Mouse (Mus musculus): ENCODE data around the gene Farp1. TPM values are rescaled to one million over a fixed set of nuclear protein-coding genes. Genes with fewer than 3 reads are reported as not detected.

Farp1 gene
- polyA plus RNA-seq, 1 experiment from 2014 or later = 19.1 TPM

DNA sequence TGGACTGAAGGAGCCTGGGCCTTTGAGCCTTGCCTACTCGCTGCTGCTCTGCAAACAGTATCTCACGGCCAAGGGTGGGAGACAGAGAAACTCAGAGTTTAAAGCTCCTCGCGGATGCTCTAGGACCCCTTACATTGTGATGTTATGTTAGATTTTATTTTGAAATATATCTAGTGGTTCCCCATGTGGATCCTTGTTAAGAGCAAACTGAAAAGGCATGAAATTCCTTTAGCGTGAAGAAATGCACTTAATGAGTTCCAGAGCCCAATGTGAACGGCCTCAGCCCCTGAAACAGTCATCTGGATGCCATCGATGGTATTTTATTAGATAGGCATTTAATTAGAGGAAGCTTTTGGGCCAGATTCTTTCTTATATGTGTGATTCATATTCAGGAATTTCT is 212.3 kb downstream of the Farp1 start:
- Histone ChIP-seq H3K4me3 (ENCODE audit: control insufficient read depth in 1 of 2, insufficient read depth in 1 of 2, low read depth in 1 of 2, low read length in 2 of 2) (no peak overlapping the region), H3K27me3 (ENCODE audit: control insufficient read depth, insufficient read depth, low read length) (no peaks in the 10 kb centered on the region), H3K9me3 (ENCODE audit: control insufficient read depth, low read length) (no peaks in the 10 kb centered on the region), H3K27ac (replicated peaks in 1 of 2; ENCODE audit: control insufficient read depth in 1 of 2, insufficient read depth in 1 of 2, low read depth in 2 of 2, low read length in 2 of 2) (peak overlapping the region; percentile 29 to 56; a peak in 3 of 4 replicates), H3K4me1 (ENCODE audit: control insufficient read depth in 2 of 2, insufficient read depth in 2 of 2, low read length in 2 of 2) (peaks cover 17 to 31% of the 10 kb centered on the region in 2 experiments), H3K4me2 (ENCODE audit: low read length) (no peak overlapping the region), H3K36me3 (ENCODE audit: control insufficient read depth, insufficient read depth, low read length) (peaks cover 44% of the 10 kb centered on the region), H3K9ac (ENCODE audit: low read length) (0 out of 2 replicates have a peak overlapping the region, but pooled peaks have one; percentile 3)
- 57% methylated on average over 7 of the region's 7 CpGs for WGBS
- no peak for ATAC-seq (ENCODE audit: insufficient number of reproducible peaks, insufficient read depth, low FRiP score, low read depth)

DNA sequence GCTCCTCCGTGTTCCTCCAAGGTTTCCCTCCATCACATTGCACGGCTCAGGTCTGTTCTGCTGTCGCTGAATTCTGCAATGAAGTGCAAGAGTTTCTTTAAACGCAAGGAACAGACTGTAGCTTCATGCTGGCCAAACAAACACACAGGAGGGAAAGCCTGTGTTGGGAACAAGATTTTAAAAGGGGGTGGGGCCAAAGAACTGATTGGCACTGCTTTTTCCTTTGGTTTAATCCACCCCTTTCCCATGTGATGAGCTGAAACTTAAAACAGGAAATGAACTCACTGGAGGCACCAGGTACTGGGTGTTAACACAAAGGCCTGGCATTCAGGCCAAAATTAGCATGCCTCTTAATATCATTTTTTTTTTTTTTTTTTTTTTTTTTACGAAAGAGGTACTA is 213.3 kb downstream of the Farp1 start:
- Histone ChIP-seq H3K36me3 (ENCODE audit: control insufficient read depth, insufficient read depth, low read length) (peaks cover 37% of the 10 kb centered on the region), H3K4me1 (ENCODE audit: control insufficient read depth in 2 of 2, insufficient read depth in 2 of 2, low read length in 2 of 2) (peaks cover 18 to 33% of the 10 kb centered on the region in 2 experiments), H3K4me2 (ENCODE audit: low read length) (no peak overlapping the region), H3K9me3 (ENCODE audit: control insufficient read depth, low read length) (no peaks in the 10 kb centered on the region), H3K27me3 (ENCODE audit: control insufficient read depth, insufficient read depth, low read length) (no peaks in the 10 kb centered on the region), H3K9ac (ENCODE audit: low read length) (no peak overlapping the region), H3K27ac (replicated peaks in 1 of 2; ENCODE audit: control insufficient read depth in 1 of 2, insufficient read depth in 1 of 2, low read depth in 2 of 2, low read length in 2 of 2) (0 out of 4 replicates have a peak overlapping the region, but pooled peaks of 1 of the 2 experiments have one; percentile 10), H3K4me3 (ENCODE audit: control insufficient read depth in 1 of 2, insufficient read depth in 1 of 2, low read depth in 1 of 2, low read length in 2 of 2) (no peak overlapping the region)
- ATAC-seq (ENCODE audit: insufficient number of reproducible peaks, insufficient read depth, low FRiP score, low read depth) = no peak
- 80% methylated on average over 5 of the region's 5 CpGs for WGBS

DNA sequence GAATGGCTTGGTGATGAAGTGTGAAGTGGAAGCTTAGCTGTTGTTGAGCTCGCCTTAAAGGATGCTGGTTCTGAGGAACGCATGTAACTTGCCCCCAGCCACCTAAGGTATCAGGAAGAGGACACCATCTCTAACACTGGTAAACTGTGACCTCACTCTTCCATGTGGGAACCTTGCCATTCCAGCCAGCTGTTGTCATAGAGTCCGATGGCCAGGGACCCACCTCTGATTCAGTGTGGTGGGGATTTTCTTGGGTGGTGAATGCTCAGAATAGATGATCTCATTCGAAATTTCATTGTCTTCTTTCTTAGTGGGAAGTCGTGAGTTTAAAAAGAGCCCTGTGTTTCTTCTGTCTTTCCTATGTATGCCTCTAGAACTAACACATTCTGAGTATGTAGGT is 216.1 kb downstream of the Farp1 start:
- no peak for ATAC-seq (ENCODE audit: insufficient number of reproducible peaks, insufficient read depth, low FRiP score, low read depth)
- Histone ChIP-seq H3K4me3 (ENCODE audit: control insufficient read depth in 1 of 2, insufficient read depth in 1 of 2, low read depth in 1 of 2, low read length in 2 of 2) (no peak overlapping the region), H3K36me3 (ENCODE audit: control insufficient read depth, insufficient read depth, low read length) (peaks cover 30% of the 10 kb centered on the region; the same call in 1 of the 2 replicates), H3K4me2 (ENCODE audit: low read length) (no peak overlapping the region), H3K9ac (ENCODE audit: low read length) (no peak overlapping the region), H3K27me3 (ENCODE audit: control insufficient read depth, insufficient read depth, low read length) (no peaks in the 10 kb centered on the region), H3K9me3 (ENCODE audit: control insufficient read depth, low read length) (no peaks in the 10 kb centered on the region), H3K4me1 (ENCODE audit: control insufficient read depth in 2 of 2, insufficient read depth in 2 of 2, low read length in 2 of 2) (peaks cover 15 to 31% of the 10 kb centered on the region in 2 experiments), H3K27ac (replicated peaks in 1 of 2; ENCODE audit: control insufficient read depth in 1 of 2, insufficient read depth in 1 of 2, low read depth in 2 of 2, low read length in 2 of 2) (no peak overlapping the region)
- 60% methylated on average over 5 of the region's 5 CpGs for WGBS

DNA sequence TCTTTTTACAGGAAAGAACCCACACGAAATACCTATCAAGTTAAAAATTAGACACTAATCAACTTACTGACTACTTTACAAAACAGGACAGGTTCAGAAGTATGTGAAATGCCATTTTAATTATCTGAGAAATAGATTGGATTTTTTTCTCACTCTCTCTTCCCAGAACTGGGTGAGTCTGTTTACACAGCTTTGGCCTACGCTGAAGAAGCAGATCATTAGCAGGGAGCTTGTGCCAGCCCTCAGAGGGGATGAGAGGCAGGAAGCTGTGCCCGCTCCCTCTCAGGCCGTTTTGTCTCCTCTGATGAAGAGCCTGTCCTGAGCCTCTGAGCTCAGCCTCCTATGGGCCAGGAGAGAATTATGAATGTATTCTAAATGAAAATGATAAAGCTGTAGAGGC is 216.7 kb downstream of the Farp1 start:
- WGBS = 75% methylated on average over 4 of the region's 4 CpGs
- ATAC-seq (ENCODE audit: insufficient number of reproducible peaks, insufficient read depth, low FRiP score, low read depth) = no peak
- H3K9me3 ChIP-seq (ENCODE audit: control insufficient read depth, low read length) = no peaks in the 10 kb centered on the region
- H3K27ac ChIP-seq (replicated peaks in 1 of 2; ENCODE audit: control insufficient read depth in 1 of 2, insufficient read depth in 1 of 2, low read depth in 2 of 2, low read length in 2 of 2) = no peak overlapping the region
- peaks cover 11 to 27% of the 10 kb centered on the region in 2 experiments for H3K4me1 ChIP-seq (ENCODE audit: control insufficient read depth in 2 of 2, insufficient read depth in 2 of 2, low read length in 2 of 2)
- H3K9ac ChIP-seq (ENCODE audit: low read length) = no peak overlapping the region
- H3K4me3 ChIP-seq (ENCODE audit: control insufficient read depth in 1 of 2, insufficient read depth in 1 of 2, low read depth in 1 of 2, low read length in 2 of 2) = no peak overlapping the region
- H3K27me3 ChIP-seq (ENCODE audit: control insufficient read depth, insufficient read depth, low read length) = no peaks in the 10 kb centered on the region
- H3K4me2 ChIP-seq (ENCODE audit: low read length) = no peak overlapping the region
- H3K36me3 ChIP-seq (ENCODE audit: control insufficient read depth, insufficient read depth, low read length) = peaks cover 34% of the 10 kb centered on the region

DNA sequence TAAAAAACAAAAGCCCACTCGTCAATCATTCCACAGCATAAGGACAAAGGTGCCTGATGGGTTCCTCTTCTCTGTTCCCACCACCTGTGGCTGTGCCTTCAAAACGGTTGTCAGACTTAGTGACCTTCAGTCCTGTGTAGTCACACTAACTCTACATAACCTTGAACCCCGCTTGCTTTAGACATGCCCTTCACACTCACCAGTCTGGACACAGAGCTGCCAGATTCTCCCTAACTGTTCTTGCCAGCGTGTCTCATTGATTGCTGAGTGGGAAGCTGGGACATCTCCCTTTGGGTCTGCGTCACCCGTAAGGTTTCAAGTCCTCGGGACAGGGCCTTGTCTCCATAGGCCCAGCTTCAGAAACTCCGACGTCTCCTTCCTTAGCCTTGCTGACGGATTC is 217.5 kb downstream of the Farp1 start:
- Histone ChIP-seq H3K36me3 (ENCODE audit: control insufficient read depth, insufficient read depth, low read length) (peaks cover 42% of the 10 kb centered on the region), H3K9me3 (ENCODE audit: control insufficient read depth, low read length) (no peaks in the 10 kb centered on the region), H3K27ac (replicated peaks in 1 of 2; ENCODE audit: control insufficient read depth in 1 of 2, insufficient read depth in 1 of 2, low read depth in 2 of 2, low read length in 2 of 2) (no peak overlapping the region), H3K4me3 (ENCODE audit: control insufficient read depth in 1 of 2, insufficient read depth in 1 of 2, low read depth in 1 of 2, low read length in 2 of 2) (no peak overlapping the region), H3K4me2 (ENCODE audit: low read length) (no peak overlapping the region), H3K27me3 (ENCODE audit: control insufficient read depth, insufficient read depth, low read length) (no peaks in the 10 kb centered on the region), H3K9ac (ENCODE audit: low read length) (no peak overlapping the region), H3K4me1 (ENCODE audit: control insufficient read depth in 2 of 2, insufficient read depth in 2 of 2, low read length in 2 of 2) (peaks cover 6 to 19% of the 10 kb centered on the region in 2 experiments)
- ATAC-seq (ENCODE audit: insufficient number of reproducible peaks, insufficient read depth, low FRiP score, low read depth) = no peak
- 83% methylated on average over 10 of the region's 10 CpGs for WGBS

DNA sequence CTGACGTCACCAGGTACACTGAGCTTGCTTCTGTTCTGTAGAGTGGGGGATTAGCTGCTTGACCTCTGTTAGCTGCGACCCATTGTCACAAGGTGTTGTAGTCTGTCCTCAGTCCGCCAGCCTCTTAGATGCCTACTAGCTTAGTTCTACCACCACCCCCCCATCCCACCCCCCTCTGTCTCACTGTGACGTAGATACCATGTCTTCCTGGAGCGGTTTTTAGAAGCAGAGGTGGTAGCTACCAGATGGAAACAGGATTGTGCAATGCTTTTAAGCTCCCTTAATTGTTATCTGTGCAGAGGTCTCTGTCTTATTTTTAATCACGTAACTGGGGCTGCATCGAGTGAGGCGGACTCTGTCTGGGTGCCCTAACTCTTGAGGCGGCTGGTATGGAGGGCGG is 219.9 kb downstream of the Farp1 start:
- no peak for ATAC-seq (ENCODE audit: insufficient number of reproducible peaks, insufficient read depth, low FRiP score, low read depth)
- Histone ChIP-seq H3K27me3 (ENCODE audit: control insufficient read depth, insufficient read depth, low read length) (no peaks in the 10 kb centered on the region), H3K27ac (replicated peaks in 1 of 2; ENCODE audit: control insufficient read depth in 1 of 2, insufficient read depth in 1 of 2, low read depth in 2 of 2, low read length in 2 of 2) (no peak overlapping the region), H3K4me2 (ENCODE audit: low read length) (no peak overlapping the region), H3K36me3 (ENCODE audit: control insufficient read depth, insufficient read depth, low read length) (peaks cover 59% of the 10 kb centered on the region), H3K4me1 (ENCODE audit: control insufficient read depth in 2 of 2, insufficient read depth in 2 of 2, low read length in 2 of 2) (peaks cover 2 to 11% of the 10 kb centered on the region in 2 experiments; a peak in 3 of 4 replicates), H3K9ac (ENCODE audit: low read length) (no peak overlapping the region), H3K9me3 (ENCODE audit: control insufficient read depth, low read length) (no peaks in the 10 kb centered on the region), H3K4me3 (ENCODE audit: control insufficient read depth in 1 of 2, insufficient read depth in 1 of 2, low read depth in 1 of 2, low read length in 2 of 2) (no peak overlapping the region)
- WGBS = 74% methylated on average over 10 of the region's 10 CpGs

DNA sequence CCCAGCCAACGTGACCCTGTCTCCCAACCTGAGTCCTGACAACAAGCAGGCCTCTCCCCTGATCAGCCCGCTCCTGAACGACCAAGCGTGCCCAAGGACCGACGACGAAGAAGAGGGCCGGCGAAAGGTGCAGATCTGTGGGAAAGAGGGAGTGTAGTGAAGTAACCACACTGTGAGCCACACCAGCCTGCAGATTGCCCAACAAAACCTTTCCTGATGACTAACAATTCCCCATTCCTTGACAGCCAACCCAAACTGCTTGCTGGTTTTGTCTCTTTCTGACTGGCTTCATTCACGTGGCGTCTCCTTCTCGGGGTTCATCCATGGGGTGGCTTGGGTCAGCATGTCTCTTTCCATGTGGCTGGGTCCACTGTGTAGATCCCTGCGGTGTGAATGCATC is 220.5 kb downstream of the Farp1 start:
- no peak for ATAC-seq (ENCODE audit: insufficient number of reproducible peaks, insufficient read depth, low FRiP score, low read depth)
- H3K27ac ChIP-seq (replicated peaks in 1 of 2; ENCODE audit: control insufficient read depth in 1 of 2, insufficient read depth in 1 of 2, low read depth in 2 of 2, low read length in 2 of 2) = no peak overlapping the region
- H3K4me2 ChIP-seq (ENCODE audit: low read length) = no peak overlapping the region
- H3K36me3 ChIP-seq (ENCODE audit: control insufficient read depth, insufficient read depth, low read length) = peaks cover 54% of the 10 kb centered on the region
- no peak overlapping the region for H3K9ac ChIP-seq (ENCODE audit: low read length)
- H3K9me3 ChIP-seq (ENCODE audit: control insufficient read depth, low read length) = no peaks in the 10 kb centered on the region
- no peak overlapping the region for H3K4me3 ChIP-seq (ENCODE audit: control insufficient read depth in 1 of 2, insufficient read depth in 1 of 2, low read depth in 1 of 2, low read length in 2 of 2)
- peaks cover 2 to 11% of the 10 kb centered on the region in 2 experiments; a peak in 3 of 4 replicates for H3K4me1 ChIP-seq (ENCODE audit: control insufficient read depth in 2 of 2, insufficient read depth in 2 of 2, low read length in 2 of 2)
- 69% methylated on average over 13 of the region's 13 CpGs for WGBS
- H3K27me3 ChIP-seq (ENCODE audit: control insufficient read depth, insufficient read depth, low read length) = no peaks in the 10 kb centered on the region

DNA sequence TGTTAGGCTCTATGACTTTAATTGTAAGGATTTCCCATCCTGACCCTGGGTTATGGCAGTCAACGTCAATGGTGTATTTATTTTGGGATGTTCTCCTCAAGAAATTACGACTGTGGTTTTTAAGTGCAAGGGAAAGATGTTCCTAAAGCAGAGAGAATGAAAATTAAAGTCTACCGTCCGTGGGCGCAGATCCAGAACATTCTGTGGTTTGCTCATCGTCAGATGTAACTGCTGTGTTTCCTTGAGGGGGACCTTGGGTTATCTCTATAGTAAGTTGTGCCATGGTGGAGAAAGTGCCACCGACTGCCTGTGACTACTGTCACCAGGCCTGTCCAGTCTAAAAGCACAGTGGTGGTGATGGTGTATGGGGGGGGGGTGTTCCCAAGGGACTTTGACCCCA is 221.9 kb downstream of the Farp1 start:
- peaks cover 55% of the 10 kb centered on the region for H3K36me3 ChIP-seq (ENCODE audit: control insufficient read depth, insufficient read depth, low read length)
- ATAC-seq (ENCODE audit: insufficient number of reproducible peaks, insufficient read depth, low FRiP score, low read depth) = no peak

More for the DNA sequence above, 221.9 kb downstream of the Farp1 start:
- Histone ChIP-seq H3K4me3 (ENCODE audit: control insufficient read depth in 1 of 2, insufficient read depth in 1 of 2, low read depth in 1 of 2, low read length in 2 of 2) (no peak overlapping the region), H3K9ac (ENCODE audit: low read length) (no peak overlapping the region), H3K4me2 (ENCODE audit: low read length) (no peak overlapping the region), H3K27me3 (ENCODE audit: control insufficient read depth, insufficient read depth, low read length) (no peaks in the 10 kb centered on the region), H3K27ac (replicated peaks in 1 of 2; ENCODE audit: control insufficient read depth in 1 of 2, insufficient read depth in 1 of 2, low read depth in 2 of 2, low read length in 2 of 2) (no peak overlapping the region), H3K4me1 (ENCODE audit: control insufficient read depth in 2 of 2, insufficient read depth in 2 of 2, low read length in 2 of 2) (peaks cover 2 to 11% of the 10 kb centered on the region in 2 experiments; a peak in 3 of 4 replicates), H3K9me3 (ENCODE audit: control insufficient read depth, low read length) (no peaks in the 10 kb centered on the region)
- 86% methylated on average over 7 of the region's 7 CpGs for WGBS

Measured in heart, embryonic 14.5 days (tissue).